Mouse (Mus musculus) frontal cortex, postnatal 10 days (tissue): ENCODE results near the gene Gm28102.
"Not testable (repeated sequence)": the region's sequence is repeated elsewhere in the genome, so short reads cannot be mapped to it uniquely, and the experiment has no call there.

Experiments
- DNase-seq, 2 experiments: peaks; one replicate each; pipeline ENCODE4 v3.0.0; 2022; ENCODE audit warnings: low spot score in 2 of 2, mixed read lengths in 1 of 2

Gene Gm28102

GRCm38 (mm10) chrY:88053015-88053414, at the start of gene Gm28102:
TSS of gene Gm28102 (plus strand) at chrY:88053315.
- not testable (repeated sequence) for DNase-seq
